Mouse (Mus musculus): ENCODE data around the gene 2310057M21Rik.
"Not testable (repeated sequence)": the region's sequence is repeated elsewhere in the genome, so short reads cannot be mapped to it uniquely, and the experiment has no call there.

The 2310057M21Rik gene

GRCm38 (mm10) chr7:131362615-131363300 is at the start of gene 2310057M21Rik:
TSS of gene 2310057M21Rik (minus strand) at chr7:131362759.
- DNase-seq, result peak; percentile 97

- no peak for DNase-seq
These were observed 49.3 kb upstream of the 2310057M21Rik start for GRCm38 (mm10) chr7:131411941-131412270.

GRCm38 (mm10) chr7:131411221-131411940 is 48.8 kb upstream of the 2310057M21Rik start:
- peak; percentile 52 for DNase-seq

GRCm38 (mm10) chr7:131410416-131411058 is 48.0 kb upstream of the 2310057M21Rik start, which contains the start of the genes Ikzf5 and Acadsb:
TSS of gene Ikzf5 (minus strand) at chr7:131410521.
TSS of gene Acadsb (plus strand) at chr7:131410601.
- DNase-seq, result peak; percentile 99

DNA sequence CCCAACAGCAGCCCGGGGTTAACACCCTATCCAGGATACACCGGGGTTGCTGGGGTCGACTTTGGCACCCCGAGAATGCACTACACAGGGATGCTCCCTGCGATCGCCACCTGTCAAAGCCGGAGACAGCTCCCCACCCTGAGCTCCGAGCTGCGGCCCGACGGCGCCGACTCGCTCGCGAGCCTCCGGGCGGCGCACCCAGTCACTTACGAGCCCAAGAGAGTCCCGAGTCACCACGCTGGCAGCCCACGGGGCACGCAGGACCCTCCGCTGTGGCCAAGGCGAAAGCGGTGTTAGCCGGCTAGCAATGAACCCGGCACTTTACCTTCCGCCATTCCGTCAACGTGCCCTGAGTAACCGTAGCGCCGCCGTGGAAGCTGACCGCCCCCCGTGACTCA is 47.4 kb upstream of the 2310057M21Rik start:
- no peak for DNase-seq

GRCm38 (mm10) chr7:131409321-131409987 is 46.9 kb upstream of the 2310057M21Rik start:
- peak; percentile 22 for DNase-seq

GRCm38 (mm10) chr7:131391761-131392160 is 29.2 kb upstream of the 2310057M21Rik start:
- not testable (repeated sequence) for DNase-seq

- no peak for DNase-seq
These were observed 9.5 kb upstream of the 2310057M21Rik start for GRCm38 (mm10) chr7:131371880-131372651.

DNA sequence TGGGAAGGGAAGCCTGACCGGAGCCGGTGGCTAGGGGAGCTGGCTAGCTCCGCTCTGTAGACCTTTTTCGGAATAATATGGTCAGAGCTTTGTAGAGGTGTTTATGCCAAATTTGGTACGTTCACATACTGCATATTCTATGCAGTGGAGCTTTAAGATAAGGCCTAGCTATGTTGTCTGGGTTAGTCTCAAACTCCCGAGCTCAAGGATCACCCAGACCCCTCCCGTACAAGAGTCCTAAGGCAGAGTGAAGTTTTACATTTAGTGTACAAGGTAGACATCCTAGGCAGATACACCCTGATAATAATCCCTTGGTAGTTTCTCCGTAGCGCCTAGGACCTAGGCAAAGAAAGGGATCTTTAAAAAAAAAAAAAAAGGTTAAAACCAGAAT is 8.9 kb upstream of the 2310057M21Rik start:
- no peak for DNase-seq

DNA sequence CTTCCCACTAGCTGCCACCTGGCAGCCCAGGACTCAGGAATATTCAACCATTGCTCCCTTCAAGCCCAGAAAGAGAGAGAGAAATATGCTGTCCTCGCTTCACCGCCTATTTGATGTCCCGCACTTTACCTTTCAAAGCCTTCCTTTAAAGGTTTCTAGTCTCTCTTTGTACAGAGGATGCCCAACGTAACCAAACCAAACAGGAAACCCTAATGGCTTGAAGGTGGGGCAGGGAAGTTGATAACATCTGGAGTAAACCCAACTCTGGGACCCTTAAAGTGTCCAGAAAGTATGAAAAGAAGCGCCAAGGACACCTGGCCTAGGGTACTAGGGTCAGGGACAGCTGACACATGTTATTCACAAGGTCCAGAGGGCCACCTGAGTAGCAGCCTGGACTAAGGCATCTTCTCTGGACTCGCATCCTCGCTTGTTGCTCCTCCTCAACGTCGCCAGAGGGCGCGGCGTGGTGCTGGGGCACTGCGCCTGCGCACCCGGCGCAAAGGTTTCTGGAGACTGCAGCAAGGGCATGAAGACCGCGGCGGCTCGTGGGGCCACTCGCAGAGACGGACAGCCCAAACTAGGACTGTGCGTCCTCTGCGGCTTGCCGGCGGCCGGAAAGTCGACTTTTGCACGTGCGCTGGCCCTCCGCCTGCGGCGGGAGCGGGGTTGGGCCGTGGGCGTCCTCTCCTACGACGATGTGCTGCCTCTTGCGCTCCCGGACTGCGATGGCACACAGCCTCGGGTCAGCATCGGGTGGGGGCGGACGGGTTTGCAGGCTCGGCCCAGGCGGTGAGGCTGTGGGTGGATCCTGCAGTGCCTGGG is 8.3 kb upstream of the 2310057M21Rik start, which contains the start of gene Pstk:
Pstk (plus strand) TSS at position 494 of the 822 bp plus-strand sequence.
- peak; percentile 94 for DNase-seq

- DNase-seq, result no peak
These were observed 1.6 kb upstream of the 2310057M21Rik start for GRCm38 (mm10) chr7:131364131-131364530.

GRCm38 (mm10) chr7:131362269-131362614 is 317 bp downstream of the 2310057M21Rik start:
- no peak for DNase-seq

GRCm38 (mm10) chr7:131356105-131356504 is 6.5 kb downstream of the 2310057M21Rik start:
- DNase-seq, result no peak

DNA sequence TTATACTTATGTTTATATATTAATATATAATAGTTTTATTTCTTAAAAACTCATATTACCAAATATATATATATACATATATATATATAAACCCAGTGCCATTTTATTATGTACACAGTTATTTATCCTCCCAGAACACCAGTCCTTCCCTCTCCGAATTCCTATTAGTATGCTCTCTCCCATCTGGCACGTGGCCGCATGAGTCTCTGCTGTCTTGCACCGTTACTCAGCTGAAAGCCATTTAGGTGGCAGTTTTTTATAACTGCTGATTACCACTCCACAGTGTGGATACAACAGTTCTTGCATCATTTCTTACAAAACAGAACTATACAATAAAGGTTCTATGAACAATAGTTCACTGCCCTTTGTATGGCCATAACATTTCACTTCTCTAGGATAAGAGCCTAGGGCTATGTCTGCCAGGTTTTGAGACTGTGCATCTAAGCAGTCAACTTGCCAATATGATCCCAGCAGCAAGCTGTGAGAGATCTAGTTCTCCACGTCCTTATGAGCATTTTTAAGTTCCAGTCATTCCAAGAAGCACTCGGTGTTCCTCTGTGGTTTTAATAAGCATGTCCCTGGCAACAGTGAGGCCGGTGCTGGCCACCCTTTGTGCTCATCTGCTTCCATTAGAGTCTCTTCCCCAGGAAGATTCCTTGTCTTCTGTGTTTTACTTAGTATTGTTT is 16.6 kb downstream of the 2310057M21Rik start:
- no peak for DNase-seq

DNA sequence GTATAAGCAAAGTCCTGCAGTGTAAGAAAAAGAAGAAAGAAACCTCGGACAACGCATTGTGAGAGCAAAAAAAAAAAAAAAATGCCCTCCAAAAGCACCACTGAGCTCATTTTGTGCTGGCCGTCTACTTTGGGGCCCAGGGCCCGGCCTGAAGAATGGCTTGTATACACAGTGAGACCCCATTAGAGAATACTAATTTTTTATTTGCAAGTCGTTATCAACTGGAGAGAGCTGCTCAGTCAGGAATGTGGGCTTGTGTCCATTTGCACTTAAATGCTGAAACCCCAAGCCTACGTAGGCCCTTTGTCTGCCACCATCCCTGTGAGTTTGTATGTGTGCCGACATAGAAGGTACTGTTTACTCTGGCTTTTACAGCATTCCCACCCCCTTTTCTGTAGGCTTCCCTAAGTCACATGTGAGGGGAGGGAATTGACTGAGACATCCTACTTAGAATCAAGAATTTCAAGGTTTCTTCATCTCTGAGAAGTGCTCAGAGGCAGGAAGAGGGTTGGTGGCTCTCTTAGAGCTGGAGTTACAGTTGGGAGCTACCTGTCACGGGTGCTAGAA is 25.0 kb downstream of the 2310057M21Rik start:
- no peak for DNase-seq

GRCm38 (mm10) chr7:131333564-131333963 is 29.0 kb downstream of the 2310057M21Rik start, which contains the start of gene Fam24a:
TSS of gene Fam24a (plus strand) at chr7:131333864.
- no peak for DNase-seq

DNA sequence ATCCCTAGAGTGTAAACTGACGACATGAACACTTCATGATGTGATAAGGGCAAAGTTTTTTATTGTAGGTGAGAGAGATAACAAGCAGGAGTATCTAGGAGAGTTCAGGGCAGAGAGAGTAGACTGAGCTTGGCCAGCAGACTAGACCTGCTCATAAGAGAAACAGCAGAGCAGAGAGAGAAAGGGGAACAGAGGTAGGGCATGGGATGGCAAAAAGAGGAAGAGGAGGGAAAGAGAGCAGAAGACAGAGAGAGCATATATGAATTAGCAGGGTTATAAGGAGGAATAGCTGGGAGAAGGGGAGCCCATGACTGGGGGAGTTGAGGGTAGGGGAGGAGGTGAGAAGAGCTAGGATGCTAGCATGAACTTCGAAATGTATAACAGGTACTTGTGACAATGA is 30.9 kb downstream of the 2310057M21Rik start:
- DNase-seq, result no peak

- DNase-seq, result no peak
These were observed 33.1 kb downstream of the 2310057M21Rik start, which contains the start of gene Fam24b for GRCm38 (mm10) chr7:131329416-131329815. TSS of gene Fam24b (minus strand) at chr7:131329516.

DNA sequence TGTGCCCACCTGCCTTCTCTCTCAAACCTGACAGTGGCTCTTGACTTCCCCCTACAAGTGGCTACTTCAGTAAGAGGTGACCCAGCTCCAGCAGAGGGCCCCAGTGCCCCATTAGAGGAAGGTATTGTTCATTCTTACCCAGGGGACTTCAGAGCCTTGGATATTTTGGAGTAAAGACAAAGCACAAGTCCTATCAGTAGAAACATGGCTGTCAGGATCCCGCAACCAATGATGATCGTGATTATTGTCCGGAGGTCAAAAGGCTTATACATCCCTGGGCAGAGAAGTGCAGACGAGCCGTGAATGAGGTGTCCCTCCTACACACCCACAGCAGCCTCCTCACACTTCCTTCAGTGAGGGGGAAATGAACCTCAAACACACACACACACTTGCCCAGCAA is 35.5 kb downstream of the 2310057M21Rik start:
- DNase-seq, result no peak

- no peak for DNase-seq
These were observed 40.4 kb downstream of the 2310057M21Rik start, which contains the start of gene Cuzd1 for GRCm38 (mm10) chr7:131322192-131322591. TSS of gene Cuzd1 (minus strand) at chr7:131322292.
